Mouse (Mus musculus) G1E (cell line): Measurements from ENCODE around the gene Csf3.

Experiments
- CTCF ChIP-seq: IDR thresholded peaks from 2 replicates; pipeline ENCODE4 v1.5.1; 2012; ENCODE audit warnings: low read depth, low read length, inconsistent platforms, mixed read lengths
- GATA1 ChIP-seq: IDR thresholded peaks from 2 replicates; pipeline ENCODE4 v1.6.1; 2012; ENCODE audit warnings: borderline replicate concordance, low read length, inconsistent platforms, mixed read lengths
- GATA2 ChIP-seq: IDR thresholded peaks from 2 replicates; pipeline ENCODE4 v1.6.1; 2012; ENCODE audit warnings: low read depth, low read length, inconsistent platforms, borderline replicate concordance
- POLR2AphosphoS5 ChIP-seq: IDR thresholded peaks from 2 replicates; pipeline ENCODE4 v1.6.1; 2012; ENCODE audit warnings: low read depth, low read length, inconsistent platforms; ENCODE audit not compliant: insufficient replicate concordance
- TAL1 ChIP-seq: conservative IDR thresholded peaks from 2 replicates; pipeline ENCODE4 v1.6.1; 2012; ENCODE audit warnings: low read depth, low read length, inconsistent platforms, mixed read lengths

GRCm38 (mm10) chr11:98688009-98688408 lies 13.1 kb upstream of the Csf3 start:
- TF ChIP-seq CTCF (no peak), GATA1 (no peak), TAL1 (no peak), POLR2AphosphoS5 (no peak), GATA2 (no peak)
